Mouse (Mus musculus) thymus, adult 2 months (tissue): Measurements from ENCODE around the gene Plxna4.

Source experiments
- CTCF ChIP-seq: fragments of 200-500 bp; IDR thresholded peaks from 2 replicates; pipeline ENCODE4 v1.5.1; 2012; ENCODE audit warnings: mild to moderate bottlenecking, control low read depth, low read length, moderate library complexity, borderline replicate concordance; ENCODE audit not compliant: control insufficient read depth, poor library complexity, insufficient read depth; ENCODE audit errors: extremely low read depth
- POLR2A ChIP-seq: fragments of 200-500 bp; IDR thresholded peaks from 2 replicates; pipeline ENCODE4 v1.6.1; 2012; ENCODE audit warnings: mild to moderate bottlenecking, low read length, control low read depth, moderate library complexity; ENCODE audit not compliant: control insufficient read depth, poor library complexity, insufficient read depth; ENCODE audit errors: extremely low read depth

- TF ChIP-seq CTCF (no peak), POLR2A (no peak)
These were observed 342.0 kb downstream of the Plxna4 start for GRCm38 (mm10) chr6:32246036-32246435.
